Mouse (Mus musculus) heart, embryonic 15.5 days (tissue): ENCODE data around the gene Stam2. TPM values are rescaled to one million over a fixed set of nuclear protein-coding genes. Genes with fewer than 3 reads are reported as not detected.

Experiments used
- ATAC-seq: fragments of 200-750 bp; cut with Nextera tagmentation; replicated peaks from 2 replicates; pipeline ENCODE4 v1.8.0; 2017; ENCODE audit warnings: low read depth, moderate TSS enrichment; ENCODE audit not compliant: insufficient number of reproducible peaks, insufficient read depth, low FRiP score
- H3K27ac ChIP-seq: fragments of 300-500 bp; sonication (generic); 2 replicates; pipeline ENCODE4 v1.5.1; 2015; ENCODE audit warnings: mild to moderate bottlenecking, inconsistent platforms
- H3K27me3 ChIP-seq: fragments of 300-500 bp; sonication (generic); 2 replicates; pipeline ENCODE4 v1.6.1; 2015; ENCODE audit warnings: inconsistent platforms
- H3K36me3 ChIP-seq: fragments of 300-500 bp; sonication (generic); 2 replicates; pipeline ENCODE4 v1.6.1; 2015; ENCODE audit warnings: mild to moderate bottlenecking, inconsistent platforms
- H3K4me1 ChIP-seq: fragments of 300-500 bp; sonication (generic); replicated peaks from 2 replicates; pipeline ENCODE4 v1.6.1; 2015; ENCODE audit warnings: inconsistent platforms
- H3K4me2 ChIP-seq: fragments of 300-500 bp; sonication (generic); 2 replicates; pipeline ENCODE4 v1.6.1; 2015; ENCODE audit warnings: inconsistent platforms, mild to moderate bottlenecking, moderate library complexity
- H3K4me3 ChIP-seq: fragments of 300-500 bp; sonication (generic); 2 replicates; pipeline ENCODE4 v1.5.1; 2015; ENCODE audit warnings: mild to moderate bottlenecking, inconsistent platforms
- H3K9ac ChIP-seq: fragments of 300-500 bp; sonication (generic); 2 replicates; pipeline ENCODE4 v1.6.1; 2015; ENCODE audit warnings: mild to moderate bottlenecking, inconsistent platforms
- H3K9me3 ChIP-seq: fragments of 300-500 bp; sonication (generic); replicated peaks from 2 replicates; pipeline ENCODE4 v1.6.1; 2016; ENCODE audit warnings: inconsistent platforms
- WGBS: fragments of 180-500 bp; shearing (Covaris S2); methylation state at CpG from one replicate; pipeline ENCODE4 v1.1.7; 2015; ENCODE audit warnings: mixed read lengths; 5-methylcytosine and 5-hydroxymethylcytosine counted together
- polyA plus RNA-seq: library from polyadenylated mRNA; unstranded; fragments of >200 nt; fragmentation: Nextera tagmentation; extraction: Ambion mirVana; gene quantifications from 2 replicates; pipeline ENCODE4 v1.2.1, GENCODE M21; 2015

Stam2 gene
- polyA plus RNA-seq, 1 experiment from 2014 or later: 27.1 TPM

- no peak overlapping the region for H3K9ac ChIP-seq
- H3K4me3 ChIP-seq: peak overlapping the region; percentile 77
- H3K36me3 ChIP-seq: no peaks in the 10 kb centered on the region
- WGBS: 15% methylated on average over 6 of the region's 6 CpGs
- H3K27me3 ChIP-seq: peaks cover 22% of the 10 kb centered on the region
- H3K9me3 ChIP-seq: no peaks in the 10 kb centered on the region
- no peak overlapping the region for H3K27ac ChIP-seq
- peak overlapping the region; percentile 97 for H3K4me2 ChIP-seq
- peaks cover 23% of the 10 kb centered on the region for H3K4me1 ChIP-seq
- ATAC-seq: 0 out of 2 replicates have a peak, but pooled peaks have one; percentile 8
Measured at GRCm38 (mm10) chr2:52676913-52677303, 65.2 kb downstream of the Stam2 start.

GRCm38 (mm10) chr2:52676023-52676912 lies 65.8 kb downstream of the Stam2 start, which contains the start of gene Cacnb4:
Gene Cacnb4 (minus strand): TSS chr2:52676831.
- under 1% methylated on average over 34 of the region's 77 CpGs for WGBS
- peak within 1 kb of the TSS; percentile 97 for H3K4me2 ChIP-seq
- peak within 1 kb of the TSS; percentile 62 for H3K9ac ChIP-seq
- no peaks in the 10 kb centered on the region for H3K36me3 ChIP-seq
- H3K27ac ChIP-seq: no peak within 1 kb of the TSS
- peak; percentile 78 for ATAC-seq
- H3K4me3 ChIP-seq: peak within 1 kb of the TSS; percentile 77
- peaks cover 23% of the 10 kb centered on the region for H3K4me1 ChIP-seq
- H3K27me3 ChIP-seq: peaks cover 22% of the 10 kb centered on the region
- no peaks in the 10 kb centered on the region for H3K9me3 ChIP-seq

- Histone ChIP-seq H3K27me3 (peaks cover 22% of the 10 kb centered on the region), H3K27ac (no peak overlapping the region), H3K9me3 (no peaks in the 10 kb centered on the region), H3K36me3 (no peaks in the 10 kb centered on the region), H3K9ac (peak overlapping the region; percentile 62), H3K4me3 (peak overlapping the region; percentile 77), H3K4me2 (peak overlapping the region; percentile 97), H3K4me1 (peaks cover 23% of the 10 kb centered on the region)
- WGBS: under 1% methylated on average over 37 of the region's 42 CpGs
- ATAC-seq: 0 out of 2 replicates have a peak, but pooled peaks have one; percentile 30
Measured at GRCm38 (mm10) chr2:52675278-52675987, 66.6 kb downstream of the Stam2 start.

GRCm38 (mm10) chr2:52674886-52675277 lies 67.2 kb downstream of the Stam2 start:
- ATAC-seq: no peak

GRCm38 (mm10) chr2:52673172-52673571 lies 68.9 kb downstream of the Stam2 start:
- H3K4me1 ChIP-seq: peaks cover 23% of the 10 kb centered on the region
- peaks cover 22% of the 10 kb centered on the region for H3K27me3 ChIP-seq
- WGBS: 67% methylated on average over 1 of the region's 1 CpGs
- H3K4me2 ChIP-seq: no peak overlapping the region
- H3K4me3 ChIP-seq: no peak overlapping the region
- no peak overlapping the region for H3K27ac ChIP-seq
- H3K36me3 ChIP-seq: no peaks in the 10 kb centered on the region
- H3K9me3 ChIP-seq: no peaks in the 10 kb centered on the region
- ATAC-seq: no peak
- H3K9ac ChIP-seq: no peak overlapping the region

More at GRCm38 (mm10) chr2:52674886-52675277, 67.2 kb downstream of the Stam2 start:
- H3K9me3 ChIP-seq: no peaks in the 10 kb centered on the region
- H3K27ac ChIP-seq: no peak overlapping the region
- no peak overlapping the region for H3K9ac ChIP-seq
- peaks cover 23% of the 10 kb centered on the region for H3K4me1 ChIP-seq
- no peaks in the 10 kb centered on the region for H3K36me3 ChIP-seq
- H3K4me3 ChIP-seq: peak overlapping the region; percentile 77
- H3K4me2 ChIP-seq: peak overlapping the region; percentile 97
- peaks cover 22% of the 10 kb centered on the region for H3K27me3 ChIP-seq
- WGBS: 1% methylated on average over 19 of the region's 19 CpGs

GRCm38 (mm10) chr2:52670733-52671132 lies 71.3 kb downstream of the Stam2 start:
- ATAC-seq: no peak
- Histone ChIP-seq H3K27ac (no peak overlapping the region), H3K4me1 (peaks cover 11% of the 10 kb centered on the region), H3K9ac (no peak overlapping the region), H3K27me3 (peaks cover 17% of the 10 kb centered on the region), H3K9me3 (no peaks in the 10 kb centered on the region), H3K4me2 (no peak overlapping the region), H3K36me3 (no peaks in the 10 kb centered on the region), H3K4me3 (no peak overlapping the region)
- WGBS: 74% methylated on average over 5 of the region's 5 CpGs

GRCm38 (mm10) chr2:52668480-52668879 lies 73.6 kb downstream of the Stam2 start:
- Histone ChIP-seq H3K4me2 (no peak overlapping the region), H3K27me3 (0 out of 2 replicates have a peak, but pooled peaks cover 2% of the 10 kb centered on the region), H3K4me1 (no peaks in the 10 kb centered on the region), H3K9me3 (no peaks in the 10 kb centered on the region), H3K36me3 (no peaks in the 10 kb centered on the region), H3K4me3 (no peak overlapping the region), H3K27ac (no peak overlapping the region), H3K9ac (no peak overlapping the region)
- no peak for ATAC-seq
- WGBS: 78% methylated on average over 6 of the region's 6 CpGs

- WGBS: 82% methylated on average over 5 of the region's 5 CpGs
- Histone ChIP-seq H3K36me3 (no peaks in the 10 kb centered on the region), H3K9ac (no peak overlapping the region), H3K4me1 (no peaks in the 10 kb centered on the region), H3K4me3 (no peak overlapping the region), H3K27ac (no peak overlapping the region), H3K4me2 (no peak overlapping the region), H3K9me3 (no peaks in the 10 kb centered on the region), H3K27me3 (no peaks in the 10 kb centered on the region; the same call in 1 of the 2 replicates)
- no peak for ATAC-seq
Measured at GRCm38 (mm10) chr2:52656722-52657121, 85.4 kb downstream of the Stam2 start.

- Histone ChIP-seq H3K27me3 (no peaks in the 10 kb centered on the region), H3K9me3 (no peaks in the 10 kb centered on the region), H3K27ac (no peak overlapping the region), H3K4me2 (no peak overlapping the region), H3K36me3 (no peaks in the 10 kb centered on the region), H3K9ac (no peak overlapping the region), H3K4me3 (no peak overlapping the region), H3K4me1 (no peaks in the 10 kb centered on the region)
- 55% methylated on average over 4 of the region's 4 CpGs for WGBS
- ATAC-seq: no peak
Measured at GRCm38 (mm10) chr2:52654541-52654940, 87.5 kb downstream of the Stam2 start.

GRCm38 (mm10) chr2:52651547-52651946 lies 90.5 kb downstream of the Stam2 start:
- Histone ChIP-seq H3K4me2 (no peak overlapping the region), H3K9me3 (no peaks in the 10 kb centered on the region), H3K9ac (no peak overlapping the region), H3K36me3 (no peaks in the 10 kb centered on the region), H3K4me1 (0 out of 2 replicates have a peak, but pooled peaks cover 2% of the 10 kb centered on the region), H3K27me3 (no peaks in the 10 kb centered on the region), H3K4me3 (no peak overlapping the region), H3K27ac (no peak overlapping the region)
- ATAC-seq: no peak
- WGBS: 85% methylated on average over 6 of the region's 6 CpGs

- H3K4me2 ChIP-seq: no peak overlapping the region
- H3K4me3 ChIP-seq: no peak overlapping the region
- no peaks in the 10 kb centered on the region for H3K9me3 ChIP-seq
- no peak overlapping the region for H3K27ac ChIP-seq
- H3K4me1 ChIP-seq: 0 out of 2 replicates have a peak, but pooled peaks cover 2% of the 10 kb centered on the region
- no peak overlapping the region for H3K9ac ChIP-seq
- no peaks in the 10 kb centered on the region for H3K36me3 ChIP-seq
- H3K27me3 ChIP-seq: no peaks in the 10 kb centered on the region
- WGBS: 54% methylated on average over 8 of the region's 8 CpGs
- ATAC-seq: no peak
Measured at GRCm38 (mm10) chr2:52647255-52647998, 94.7 kb downstream of the Stam2 start.
